Mouse (Mus musculus) megakaryocyte-erythroid progenitor cell, adult 5-6 weeks (primary cell): Measurements from ENCODE around the gene Coro6. TPM values are rescaled to one million over a fixed set of nuclear protein-coding genes. Genes with fewer than 3 reads are reported as not detected.

Experiments
- ATAC-seq: replicated peaks from 2 replicates; pipeline ENCODE4 v1.8.0; 2016; ENCODE audit warnings: mild to moderate bottlenecking, inconsistent platforms; ENCODE audit not compliant: severe bottlenecking, poor library complexity, low FRiP score, low TSS enrichment
- total RNA-seq, 2 experiments: library from RNA; stranded (forward) in 1 of 2; stranded (reverse) in 1 of 2; fragments of 200-1000, 215-1000 nt in 1 of 2; fragments of >200 nt in 1 of 2; fragmentation: Nextera tagmentation in 1 of 2; gene quantifications; 2 replicates each; pipeline ENCODE4 v1.2.3; 2014 to 2017

Gene Coro6
- total RNA-seq, 2 experiments from 2014 or later: not detected

GRCm38 (mm10) chr11:77506273-77506672 is 44.1 kb downstream of the Coro6 start:
- no peak for ATAC-seq

GRCm38 (mm10) chr11:77506941-77507340 is 44.7 kb downstream of the Coro6 start:
- ATAC-seq: no peak

GRCm38 (mm10) chr11:77507426-77507825 is 45.2 kb downstream of the Coro6 start:
- ATAC-seq: no peak

- peak; percentile 58 for ATAC-seq
Observed at GRCm38 (mm10) chr11:77508068-77509021, 46.1 kb downstream of the Coro6 start.

- ATAC-seq: no peak
Observed at GRCm38 (mm10) chr11:77511336-77511735, 49.1 kb downstream of the Coro6 start.

GRCm38 (mm10) chr11:77512891-77513810 is 50.9 kb downstream of the Coro6 start:
- ATAC-seq: peak; percentile 30; the same call in 1 of the 2 replicates

- no peak for ATAC-seq
Observed at GRCm38 (mm10) chr11:77513811-77514170, 51.6 kb downstream of the Coro6 start.

- peak; percentile 73 for ATAC-seq
Observed at GRCm38 (mm10) chr11:77514281-77514831, 52.1 kb downstream of the Coro6 start.

- 0 out of 2 replicates have a peak, but pooled peaks have one; percentile 13 for ATAC-seq
Observed at GRCm38 (mm10) chr11:77514832-77515636, 52.8 kb downstream of the Coro6 start, which contains the start of gene Abhd15. Abhd15 (plus strand) TSS chr11:77515121.

GRCm38 (mm10) chr11:77515637-77516552 is 53.7 kb downstream of the Coro6 start, which contains the start of gene Trp53i13:
Trp53i13 (minus strand) TSS chr11:77515980.
- no peak for ATAC-seq

GRCm38 (mm10) chr11:77516553-77517425 is 54.6 kb downstream of the Coro6 start:
- no peak for ATAC-seq

- ATAC-seq: no peak
Observed at GRCm38 (mm10) chr11:77518051-77518798, 56.0 kb downstream of the Coro6 start.

- peak; percentile 32; the same call in 1 of the 2 replicates for ATAC-seq
Observed at GRCm38 (mm10) chr11:77519043-77519442, 56.8 kb downstream of the Coro6 start, which contains the start of gene Gm10392. Gm10392 (minus strand) TSS chr11:77519198.
